In genomic region chr13:112799721-112800241, GRCm38 (mm10) we compare ENCODE assay signal across 9 mouse cellular contexts. TPM values are rescaled to one million over a fixed set of nuclear protein-coding genes. Genes with fewer than 3 reads are reported as not detected.
DNase-seq lines count a peak whose midpoint lies in the region; ATAC-seq lines count a peak whose summit lies in the region.
"Had no signal": no experiment of that assay in that cellular context is flagged by ENCODE, and none has a peak within 500 bp of the region (broad histone marks: within the 10 kb centered on the region; RNA-seq: fewer than 3 reads in every experiment).

No protein-coding gene starts in this region.

- H3K27ac ChIP-seq in liver, embryonic 12.5 days = no peak overlapping the region
- H3K27ac ChIP-seq in hindbrain, embryonic 16.5 days (ENCODE audit: low read depth, low read length) = peak overlapping the region; percentile 96; the same call in 1 of the 2 replicates
- H3K27ac ChIP-seq in stomach, embryonic 15.5 days = no peak overlapping the region
- H3K27ac ChIP-seq: liver, embryonic 14.5 days had no signal

- H3K4me3 ChIP-seq in liver, embryonic 12.5 days = no peak overlapping the region
- no peak overlapping the region for H3K4me3 ChIP-seq in hindbrain, embryonic 16.5 days (ENCODE audit: low read length)
- H3K4me3 ChIP-seq in stomach, embryonic 15.5 days (replicated peaks) = no peak overlapping the region

- no peak overlapping the region for H3K9ac ChIP-seq in liver, embryonic 12.5 days
- no peak overlapping the region for H3K9ac ChIP-seq in hindbrain, embryonic 16.5 days (ENCODE audit: low read depth, low read length)
- no peak overlapping the region for H3K9ac ChIP-seq in stomach, embryonic 15.5 days
- H3K9ac ChIP-seq: liver, embryonic 14.5 days had no signal

- H3K4me2 ChIP-seq in liver, embryonic 12.5 days = peak overlapping the region; percentile 95; the same call in 1 of the 2 replicates
- no peak overlapping the region for H3K4me2 ChIP-seq in hindbrain, embryonic 16.5 days (ENCODE audit: low read length)
- 0 out of 2 replicates have a peak overlapping the region, but pooled peaks have one; percentile 74 for H3K4me2 ChIP-seq in stomach, embryonic 15.5 days

- DNase-seq in cerebellum, adult 9-11 months = peak; percentile 9
- DNase-seq in cerebellum, adult 8-10 months = no peak
- no peak for DNase-seq in liver
- DNase-seq in left cerebral cortex, postnatal 14 days (ENCODE audit: low spot score in 2 of 2) = no peak
- no peak for DNase-seq in kidney, adult 8-10 months

- peaks cover 29% of the 10 kb centered on the region; the same call in 1 of the 2 replicates for H3K4me1 ChIP-seq in liver, embryonic 12.5 days
- peaks cover 7% of the 10 kb centered on the region for H3K4me1 ChIP-seq in hindbrain, embryonic 16.5 days (ENCODE audit: control insufficient read depth, insufficient read depth, low read depth, low read length)
- H3K4me1 ChIP-seq in stomach, embryonic 15.5 days = peaks cover 14% of the 10 kb centered on the region; the same call in 1 of the 2 replicates

- H3K36me3 ChIP-seq in liver, embryonic 12.5 days = no peaks in the 10 kb centered on the region
- no peaks in the 10 kb centered on the region for H3K36me3 ChIP-seq in hindbrain, embryonic 16.5 days (ENCODE audit: control insufficient read depth, insufficient read depth, low read length)
- no peaks in the 10 kb centered on the region for H3K36me3 ChIP-seq in stomach, embryonic 15.5 days

- ATAC-seq in liver, embryonic 12.5 days = no peak
- no peak for ATAC-seq in hindbrain, embryonic 16.5 days
- no peak for ATAC-seq in stomach, embryonic 15.5 days (ENCODE audit: insufficient read depth, low FRiP score, low read depth)

- no peaks in the 10 kb centered on the region for H3K9me3 ChIP-seq in liver, embryonic 12.5 days (replicated peaks)
- no peaks in the 10 kb centered on the region for H3K9me3 ChIP-seq in hindbrain, embryonic 16.5 days (ENCODE audit: control insufficient read depth, low read length)
- H3K9me3 ChIP-seq in stomach, embryonic 15.5 days = no peaks in the 10 kb centered on the region

- intact Hi-C loops in left cerebral cortex, postnatal 14 days (cut with DNase I) = loop anchor here (5.0 kb wide), 3 partner anchors 43 to 122 kb away; no protein-coding TSS in a partner anchor

- H3K27me3 ChIP-seq in liver, embryonic 12.5 days (replicated peaks) = peaks cover 21% of the 10 kb centered on the region; the same call in 1 of the 2 replicates
- no peaks in the 10 kb centered on the region for H3K27me3 ChIP-seq in hindbrain, embryonic 16.5 days (replicated peaks; ENCODE audit: control insufficient read depth, insufficient read depth, low read length)
- no peaks in the 10 kb centered on the region for H3K27me3 ChIP-seq in stomach, embryonic 15.5 days (replicated peaks)

- 41% methylated on average over 8 of the region's 8 CpGs for WGBS in liver, embryonic 12.5 days (ENCODE audit: insufficient replicate concordance)
- 77% methylated on average over 8 of the region's 8 CpGs for WGBS in hindbrain, embryonic 16.5 days
- 72% methylated on average over 8 of the region's 8 CpGs for WGBS in stomach, embryonic 15.5 days

RNA-seq across cellular contexts. Expression of gene Plpp1, which starts 0.8 kb away (rescaled TPM):
- 28.6 and 30.8 TPM in 2 replicates for polyA plus RNA-seq in liver, embryonic 12.5 days (2016; fragmentation: Nextera tagmentation; extraction: Ambion mirVana)
- polyA plus RNA-seq in hindbrain, embryonic 16.5 days (2015; fragmentation: Nextera tagmentation; extraction: Ambion mirVana) = 78.8 and 85.8 TPM in 2 replicates
- 94.1 and 102 TPM in 2 replicates for polyA plus RNA-seq in stomach, embryonic 15.5 days (2015; fragmentation: Nextera tagmentation; extraction: Ambion mirVana)
- total RNA-seq in left cerebral cortex, postnatal 14 days (2021) = 10 to 100 TPM; 26.9 TPM
